Mouse (Mus musculus) megakaryocyte, embryonic 14.5 days (primary cell): Measurements from ENCODE around the gene Pitpna. TPM values are rescaled to one million over a fixed set of nuclear protein-coding genes. Genes with fewer than 3 reads are reported as not detected.
A peak's percentile ranks its signal among the peaks of the same experiment; 100 is the strongest.
"Not testable (repeated sequence)": the region's sequence is repeated elsewhere in the genome, so short reads cannot be mapped to it uniquely, and the experiment has no call there.

Source experiments
- H3K27me3 ChIP-seq: replicated peaks from 2 replicates; pipeline ENCODE3; 2012; ENCODE audit warnings: inconsistent platforms
- H3K36me3 ChIP-seq: replicated peaks from 2 replicates; pipeline ENCODE3; 2012; ENCODE audit warnings: low read length, inconsistent platforms, mixed read lengths
- H3K4me1 ChIP-seq: 2 replicates; pipeline ENCODE4 v1.6.1; 2012; ENCODE audit warnings: inconsistent platforms
- H3K4me3 ChIP-seq: replicated peaks from 2 replicates; pipeline ENCODE3; 2012; ENCODE audit warnings: moderate library complexity, mild to moderate bottlenecking, inconsistent platforms
- H3K9me3 ChIP-seq: 2 replicates; pipeline ENCODE4 v1.6.1; 2012; ENCODE audit warnings: inconsistent platforms
- FLI1 ChIP-seq: IDR thresholded peaks from 2 replicates; pipeline ENCODE4 v1.6.1; 2012; ENCODE audit warnings: low read length, inconsistent platforms, mixed read lengths
- GATA1 ChIP-seq: IDR thresholded peaks from 3 replicates; pipeline ENCODE4 v1.6.1; 2012; ENCODE audit warnings: mixed read lengths, low read length, inconsistent platforms, borderline replicate concordance
- polyA plus RNA-seq: library from polyadenylated mRNA; stranded (reverse); fragments of >175 nt; gene quantifications from 2 replicates; pipeline ENCODE4 v1.2.3, GENCODE M21; 2012; ENCODE audit warnings: low replicate concordance; ENCODE audit not compliant: insufficient read depth

Gene Pitpna
- polyA plus RNA-seq, 1 experiment = 62.8 TPM

DNA sequence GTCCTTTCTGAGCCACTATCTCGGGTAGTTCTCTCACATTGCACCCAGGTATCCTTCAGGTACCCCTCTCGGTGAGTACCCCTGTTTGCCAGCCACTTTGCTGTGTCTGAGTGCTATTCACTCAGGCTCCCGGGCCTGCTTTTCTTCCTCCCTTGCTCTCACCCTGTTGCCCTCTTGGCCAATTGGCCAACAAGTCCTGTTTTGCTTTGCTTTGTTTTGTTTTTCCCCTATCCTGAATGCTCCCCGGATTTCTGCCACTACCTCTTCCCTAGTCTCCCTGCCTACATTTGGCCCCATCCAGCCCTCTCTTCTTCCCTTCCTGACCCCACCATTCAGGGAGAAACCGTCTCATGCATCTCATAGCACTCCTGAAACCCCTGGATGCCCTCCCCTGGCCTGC is 1.9 kb upstream of the Pitpna start:
- H3K27me3 ChIP-seq = no peaks in the 10 kb centered on the region
- H3K36me3 ChIP-seq = peaks cover 13% of the 10 kb centered on the region
- H3K9me3 ChIP-seq = no peaks in the 10 kb centered on the region
- TF ChIP-seq GATA1 = no peak
- TF ChIP-seq FLI1 = no peak
- no peak overlapping the region for H3K4me3 ChIP-seq
- peaks cover 52% of the 10 kb centered on the region for H3K4me1 ChIP-seq

DNA sequence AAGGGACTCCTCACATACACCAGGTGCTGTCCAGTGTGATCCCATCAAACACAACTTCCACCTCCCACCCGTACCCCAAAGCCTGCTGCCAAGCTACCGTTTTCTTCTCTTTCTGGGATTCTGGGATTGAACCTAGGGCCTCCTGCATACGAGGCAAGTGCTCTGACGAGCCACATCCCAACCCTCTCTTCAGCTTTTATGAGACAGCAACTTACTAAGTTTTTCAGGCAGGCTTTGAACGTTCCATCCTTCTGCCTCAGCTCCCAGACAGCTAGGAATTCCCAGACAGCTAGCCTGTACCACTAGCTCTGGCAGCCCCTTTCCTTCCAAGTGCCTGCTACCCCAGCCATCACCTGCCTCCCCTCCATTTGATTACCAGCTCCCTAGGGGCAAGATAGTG is 934 bp upstream of the Pitpna start:
- Histone ChIP-seq H3K4me3 (no peak overlapping the region), H3K27me3 (no peaks in the 10 kb centered on the region), H3K9me3 (no peaks in the 10 kb centered on the region), H3K4me1 (peaks cover 61% of the 10 kb centered on the region), H3K36me3 (peaks cover 21% of the 10 kb centered on the region)
- no peak for TF ChIP-seq GATA1
- TF ChIP-seq FLI1 = no peak

DNA sequence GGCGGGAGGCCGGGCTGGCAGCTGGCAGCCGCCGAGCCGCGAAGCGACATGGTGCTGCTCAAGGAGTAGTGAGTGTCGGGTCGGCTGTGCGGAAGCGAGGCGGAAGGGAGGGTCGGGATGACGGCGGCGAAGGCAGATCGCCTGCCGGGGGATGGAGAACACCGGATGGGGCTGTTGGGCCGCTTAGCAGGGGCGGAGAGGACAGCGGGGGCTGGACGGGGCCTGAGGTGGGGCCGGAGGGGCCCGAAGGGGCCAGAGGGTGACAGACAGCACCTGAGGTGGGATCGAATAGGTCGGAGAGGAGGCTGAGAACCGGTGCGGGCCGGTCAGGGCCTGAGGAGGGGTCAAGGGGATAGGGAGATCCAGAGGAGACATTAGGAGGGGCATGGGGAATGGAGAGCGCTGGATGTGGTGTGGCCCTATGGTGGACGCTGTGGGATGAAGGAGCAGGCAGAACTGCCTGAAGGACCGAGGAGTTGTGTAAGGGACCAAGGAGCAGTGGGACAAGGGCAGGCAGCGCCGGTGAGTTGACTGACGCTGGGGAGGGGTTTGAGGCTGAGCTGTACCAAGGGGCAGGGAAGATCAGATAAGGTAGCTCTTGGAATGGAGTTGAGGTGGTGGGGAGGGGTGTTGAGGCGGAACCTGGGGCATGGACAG is 516 bp downstream of the Pitpna start:
- Histone ChIP-seq H3K4me1 (peaks cover 73% of the 10 kb centered on the region), H3K36me3 (peaks cover 36% of the 10 kb centered on the region), H3K27me3 (no peaks in the 10 kb centered on the region), H3K4me3 (peak overlapping the region; percentile 99), H3K9me3 (no peaks in the 10 kb centered on the region)
- TF ChIP-seq FLI1 (no peak), GATA1 (no peak)

DNA sequence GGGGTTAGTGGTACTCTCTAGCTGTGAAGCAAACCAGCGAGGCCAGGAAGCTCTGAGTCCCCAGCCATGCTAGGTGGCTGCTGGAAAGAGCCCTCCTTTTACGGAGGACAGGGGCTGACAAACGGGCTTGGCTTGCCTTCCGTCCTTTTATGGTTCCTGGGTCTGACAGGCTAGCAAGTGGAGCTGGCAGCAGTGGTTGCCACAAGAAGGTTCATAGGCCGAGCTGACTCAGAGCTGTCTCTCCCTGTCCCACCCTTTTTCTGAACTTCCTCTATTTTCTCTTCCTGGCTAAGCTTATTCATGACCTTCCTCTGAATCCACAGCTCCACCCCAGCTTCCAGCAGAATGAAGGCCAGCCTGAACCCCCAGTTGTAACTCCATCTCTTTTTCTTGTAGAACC is 4.7 kb downstream of the Pitpna start:
- H3K4me1 ChIP-seq = peaks cover 82% of the 10 kb centered on the region
- H3K4me3 ChIP-seq = peak overlapping the region; percentile 86
- no peak for TF ChIP-seq GATA1
- no peak for TF ChIP-seq FLI1
- H3K36me3 ChIP-seq = peaks cover 76% of the 10 kb centered on the region
- no peaks in the 10 kb centered on the region for H3K27me3 ChIP-seq
- H3K9me3 ChIP-seq = no peaks in the 10 kb centered on the region

DNA sequence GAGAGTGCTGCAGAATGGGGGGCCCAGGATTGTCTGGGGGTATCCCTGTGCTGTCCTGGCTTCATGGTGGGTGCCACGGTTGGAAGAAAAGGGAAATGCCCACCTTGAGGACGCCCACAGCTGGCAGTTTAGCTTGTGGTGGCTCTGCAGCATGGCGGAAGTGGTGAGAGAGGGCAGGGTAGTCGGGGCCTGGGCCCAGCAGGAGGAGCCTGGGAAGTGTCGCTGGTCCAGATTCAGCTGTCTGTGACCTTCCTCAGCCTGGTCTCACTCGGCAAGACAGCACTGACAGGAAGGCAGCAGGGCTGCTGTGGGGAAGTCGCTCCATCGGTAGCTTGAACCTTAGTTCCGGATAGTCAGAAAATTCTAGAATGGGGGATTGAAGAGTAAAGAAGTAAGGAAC is 6.5 kb downstream of the Pitpna start:
- Histone ChIP-seq H3K4me1 (peaks cover 84% of the 10 kb centered on the region), H3K9me3 (no peaks in the 10 kb centered on the region), H3K4me3 (no peak overlapping the region), H3K36me3 (peaks cover 94% of the 10 kb centered on the region), H3K27me3 (no peaks in the 10 kb centered on the region)
- TF ChIP-seq FLI1 (no peak), GATA1 (no peak)

DNA sequence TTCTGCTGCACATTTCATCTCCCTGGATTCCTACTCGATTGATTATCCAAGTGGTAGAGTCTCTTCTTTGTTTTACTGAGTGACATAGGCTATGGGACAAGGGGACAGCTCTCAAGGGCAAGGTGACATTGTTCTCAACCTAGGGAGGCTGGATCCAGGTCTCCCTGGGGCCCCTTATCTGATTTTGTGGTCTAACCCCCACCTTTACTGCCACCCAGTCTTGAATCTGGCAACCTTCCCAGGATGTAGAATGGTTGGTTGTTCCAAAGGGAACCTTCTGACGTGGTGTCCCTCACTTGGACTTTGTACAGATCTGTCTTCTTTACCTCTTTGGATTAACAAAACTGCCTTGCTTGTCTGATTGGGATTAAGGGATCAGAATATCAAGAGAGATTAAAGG is 7.5 kb downstream of the Pitpna start:
- no peak overlapping the region for H3K4me3 ChIP-seq
- no peaks in the 10 kb centered on the region for H3K9me3 ChIP-seq
- no peaks in the 10 kb centered on the region for H3K27me3 ChIP-seq
- peaks cover 92% of the 10 kb centered on the region for H3K36me3 ChIP-seq
- H3K4me1 ChIP-seq = peaks cover 75% of the 10 kb centered on the region
- TF ChIP-seq FLI1 (no peak), GATA1 (no peak)

DNA sequence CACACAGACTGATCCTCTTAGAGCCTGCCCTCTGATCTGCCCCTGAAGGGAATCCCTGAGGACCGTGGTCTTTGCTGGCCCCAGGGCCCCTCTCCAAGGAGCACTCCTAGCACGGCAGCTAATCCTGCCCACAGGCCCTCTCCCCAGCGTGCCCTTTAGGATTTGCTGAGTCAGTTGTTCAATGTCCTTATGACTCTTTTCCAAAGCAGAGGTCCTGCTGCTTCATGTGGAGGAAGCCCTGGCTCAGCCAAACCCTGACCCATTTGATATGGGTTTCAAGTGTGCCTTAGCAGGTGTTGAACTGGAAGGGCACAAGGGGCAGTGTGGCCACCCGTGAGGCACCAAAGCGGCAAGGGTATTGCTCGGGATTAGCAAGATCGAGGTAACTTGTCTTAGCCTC is 7.9 kb downstream of the Pitpna start:
- TF ChIP-seq GATA1 (no peak), FLI1 (no peak)
- Histone ChIP-seq H3K4me3 (no peak overlapping the region), H3K36me3 (peaks cover 92% of the 10 kb centered on the region), H3K9me3 (no peaks in the 10 kb centered on the region), H3K27me3 (no peaks in the 10 kb centered on the region), H3K4me1 (peaks cover 76% of the 10 kb centered on the region)

DNA sequence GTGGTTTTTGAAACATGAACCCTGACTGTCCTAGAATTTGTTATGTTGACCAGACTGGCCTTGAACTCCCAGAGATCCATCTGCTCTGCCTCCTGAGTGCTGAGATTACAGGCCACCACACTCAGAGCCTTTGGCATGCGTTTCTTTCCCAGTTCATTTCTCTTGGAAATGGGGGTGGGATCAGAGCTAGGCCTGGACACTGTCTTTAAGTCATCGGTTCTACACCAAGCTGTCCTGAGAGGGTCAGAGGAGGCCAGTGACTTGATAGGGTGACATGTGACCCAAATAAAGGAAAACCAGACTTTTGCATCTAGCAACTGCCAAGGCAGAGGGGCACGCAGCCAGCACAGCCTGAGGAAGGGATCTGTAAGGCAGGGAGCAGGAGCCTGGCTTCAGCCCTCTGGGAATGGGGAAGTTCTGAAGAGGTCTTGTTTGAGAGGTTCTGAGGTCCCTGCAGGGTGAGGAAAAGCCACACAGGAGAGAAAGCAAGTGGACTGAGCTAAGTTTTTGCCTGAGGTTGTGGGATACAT is 8.9 kb downstream of the Pitpna start:
- Histone ChIP-seq H3K9me3 (no peaks in the 10 kb centered on the region), H3K27me3 (no peaks in the 10 kb centered on the region), H3K4me1 (peaks cover 70% of the 10 kb centered on the region), H3K36me3 (peaks cover 95% of the 10 kb centered on the region), H3K4me3 (no peak overlapping the region)
- no peak for TF ChIP-seq GATA1
- no peak for TF ChIP-seq FLI1

DNA sequence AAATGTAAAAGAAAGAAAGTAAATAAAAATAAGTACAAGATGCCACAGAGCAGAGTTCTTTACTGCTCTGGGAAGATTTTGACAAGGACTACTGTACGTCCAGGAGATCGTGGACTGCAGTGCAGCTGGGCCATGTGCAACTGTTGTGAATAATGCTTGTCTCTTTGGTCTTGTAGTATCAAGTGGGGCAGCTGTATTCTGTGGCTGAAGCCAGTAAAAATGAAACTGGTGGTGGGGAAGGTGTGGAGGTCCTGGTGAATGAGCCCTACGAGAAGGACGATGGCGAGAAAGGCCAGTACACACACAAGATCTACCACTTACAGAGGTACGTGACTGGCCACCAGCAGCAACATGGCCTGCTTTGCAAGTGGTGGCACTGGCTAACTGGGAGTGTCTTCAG is 10.1 kb downstream of the Pitpna start:
- peaks cover 95% of the 10 kb centered on the region for H3K36me3 ChIP-seq
- H3K9me3 ChIP-seq = no peaks in the 10 kb centered on the region
- H3K4me1 ChIP-seq = peaks cover 60% of the 10 kb centered on the region
- H3K27me3 ChIP-seq = no peaks in the 10 kb centered on the region
- no peak for TF ChIP-seq GATA1
- no peak for TF ChIP-seq FLI1
- peak overlapping the region; percentile 57 for H3K4me3 ChIP-seq

DNA sequence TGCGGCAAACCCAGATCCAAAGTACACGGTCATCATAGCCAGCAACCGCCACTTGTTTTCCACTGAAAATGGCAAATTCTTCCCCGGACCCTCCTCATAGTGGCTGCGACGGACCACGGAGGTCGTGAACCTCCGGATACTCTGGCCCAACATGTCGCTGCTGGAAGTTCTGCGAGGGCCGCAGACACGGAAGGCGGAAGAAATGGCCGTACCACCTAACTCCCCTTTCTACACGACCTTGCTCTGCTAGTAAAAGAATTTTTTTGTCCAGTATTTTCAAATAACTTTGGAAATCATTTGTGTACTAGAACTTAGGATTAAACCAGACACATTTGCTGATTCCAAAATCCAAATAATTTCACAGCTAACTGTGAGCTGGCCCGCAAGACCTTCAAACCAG is 11.9 kb downstream of the Pitpna start:
- Histone ChIP-seq H3K4me1 (peaks cover 58% of the 10 kb centered on the region), H3K36me3 (peaks cover 97% of the 10 kb centered on the region)
- H3K4me3 ChIP-seq, H3K9me3 ChIP-seq, H3K27me3 ChIP-seq: not testable (repeated sequence)
